Mouse (Mus musculus): Measurements from ENCODE around the gene Ptprk.

DNA sequence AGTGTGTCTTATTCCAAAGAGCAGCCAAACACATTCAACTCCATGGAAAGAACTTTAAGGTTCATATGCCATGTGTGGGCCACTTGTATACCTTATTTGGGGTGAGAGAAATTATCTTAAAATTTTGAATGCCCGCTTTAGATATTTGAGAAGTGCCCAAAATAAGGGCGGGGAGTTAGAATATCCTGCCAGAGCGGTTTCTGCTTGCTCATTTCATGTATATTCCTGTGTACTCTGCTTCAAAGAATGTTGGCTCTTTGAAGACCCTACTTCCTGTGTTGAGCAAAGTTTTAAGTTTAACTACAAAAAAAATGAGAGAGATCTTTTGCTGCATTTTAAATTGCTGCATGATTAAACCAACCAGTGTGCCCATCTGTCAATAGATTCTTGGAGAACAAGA, 492.8 kb downstream of the Ptprk start:
- TF ChIP-seq POLR2A (IDR thresholded peaks at IDR 0.05; ENCODE audit: borderline replicate concordance, control insufficient read depth, low read depth, low read length) (no peak), CTCF (IDR thresholded peaks at IDR 0.05; ENCODE audit: control insufficient read depth, insufficient read depth, low read length) (no peak)

Measured in bone marrow, adult 2 months (tissue).